Mouse (Mus musculus): ENCODE measurements around the gene Slc30a6. TPM values are rescaled to one million over a fixed set of nuclear protein-coding genes. Genes with fewer than 3 reads are reported as not detected.

The Slc30a6 gene
- polyA plus RNA-seq, 1 experiment, result 20.7 TPM

DNA sequence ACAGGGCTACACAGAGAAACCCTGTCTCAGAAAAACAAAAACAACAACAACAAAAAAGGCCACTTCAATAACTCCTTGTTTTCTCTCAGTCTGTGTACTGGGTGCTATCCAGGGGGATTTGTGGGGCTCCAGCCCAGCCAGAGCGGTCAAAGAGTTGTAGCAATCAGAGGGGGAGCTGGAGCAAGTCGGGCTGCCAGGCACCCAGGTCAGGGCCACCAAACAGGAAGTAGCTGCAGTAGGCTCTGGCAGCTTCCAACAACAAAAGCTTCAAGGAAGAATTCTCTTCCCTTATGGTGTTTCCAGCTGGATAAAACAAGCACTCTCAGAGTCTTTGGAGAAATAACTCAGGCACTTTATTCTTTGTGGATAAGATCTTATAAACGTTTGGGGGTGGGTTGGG lies 58.5 kb downstream of the Slc30a6 start:
- H3K27me3 ChIP-seq (ENCODE audit: control insufficient read depth, insufficient read depth, insufficient read length), result peaks cover 2% of the 10 kb centered on the region
- H3ac ChIP-seq (ENCODE audit: control insufficient read depth, insufficient read length), result no peak overlapping the region
- H3K36me3 ChIP-seq (ENCODE audit: control insufficient read depth, insufficient read depth), result no peaks in the 10 kb centered on the region
- H3K4me2 ChIP-seq (ENCODE audit: low read depth), result no peak overlapping the region
- H3K79me2 ChIP-seq (ENCODE audit: control insufficient read depth, insufficient read depth), result no peaks in the 10 kb centered on the region
- TF ChIP-seq CEBPB (IDR thresholded peaks at IDR 0.05; ENCODE audit: insufficient read depth, poor library complexity, severe bottlenecking), result no peak
- no peak for TF ChIP-seq POLR2AphosphoS2 (IDR thresholded peaks at IDR 0.05; ENCODE audit: insufficient read length, low read depth)
- TF ChIP-seq MYOD1 (IDR thresholded peaks at IDR 0.05; ENCODE audit: control insufficient read depth in 1 of 3, insufficient read length in 2 of 3, low read depth in 2 of 3), result no peak
- TF ChIP-seq TCF12 (IDR thresholded peaks at IDR 0.05; ENCODE audit: insufficient read depth, poor library complexity, severe bottlenecking), result no peak
- no peak overlapping the region for H3K4me3 ChIP-seq

DNA sequence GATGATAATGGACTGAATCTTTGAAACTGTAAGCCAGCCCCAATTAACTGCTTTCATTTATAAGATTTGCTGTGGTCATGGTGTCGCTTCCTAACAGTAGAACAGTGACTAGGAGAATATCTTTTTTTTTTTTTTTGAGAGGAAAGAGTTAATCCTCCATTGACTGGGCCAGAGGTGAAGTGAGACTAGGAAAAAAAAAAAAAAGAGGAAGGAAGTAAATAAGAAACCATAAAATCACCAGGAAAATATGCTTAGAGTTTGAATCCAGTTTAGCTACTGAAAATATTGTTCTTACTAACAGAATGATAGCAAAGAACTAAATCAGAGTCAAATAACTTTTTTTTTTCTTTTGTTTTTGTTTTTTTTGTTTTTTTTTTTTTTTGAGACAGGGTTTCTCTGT lies 59.3 kb downstream of the Slc30a6 start:
- Histone ChIP-seq H3K79me2 (ENCODE audit: control insufficient read depth, insufficient read depth) (no peaks in the 10 kb centered on the region), H3K4me2 (ENCODE audit: low read depth) (no peak overlapping the region), H3K4me3 (no peak overlapping the region), H3ac (ENCODE audit: control insufficient read depth, insufficient read length) (no peak overlapping the region), H3K36me3 (ENCODE audit: control insufficient read depth, insufficient read depth) (no peaks in the 10 kb centered on the region), H3K27me3 (ENCODE audit: control insufficient read depth, insufficient read depth, insufficient read length) (no peaks in the 10 kb centered on the region)
- TF ChIP-seq MYOG (IDR thresholded peaks at IDR 0.05; ENCODE audit: control insufficient read depth in 1 of 3, insufficient read depth in 1 of 3, insufficient read length in 2 of 3, low read depth in 2 of 3) (no peak), USF1 (IDR thresholded peaks at IDR 0.05; ENCODE audit: low read depth) (no peak), POLR2A (IDR thresholded peaks at IDR 0.05; ENCODE audit: insufficient read length, low read depth) (no peak), TCF12 (IDR thresholded peaks at IDR 0.05; ENCODE audit: insufficient read depth, poor library complexity, severe bottlenecking) (no peak), MAX (IDR thresholded peaks at IDR 0.05; ENCODE audit: low read depth) (no peak), REST (IDR thresholded peaks at IDR 0.05; ENCODE audit: insufficient read depth, insufficient read length) (no peak)

DNA sequence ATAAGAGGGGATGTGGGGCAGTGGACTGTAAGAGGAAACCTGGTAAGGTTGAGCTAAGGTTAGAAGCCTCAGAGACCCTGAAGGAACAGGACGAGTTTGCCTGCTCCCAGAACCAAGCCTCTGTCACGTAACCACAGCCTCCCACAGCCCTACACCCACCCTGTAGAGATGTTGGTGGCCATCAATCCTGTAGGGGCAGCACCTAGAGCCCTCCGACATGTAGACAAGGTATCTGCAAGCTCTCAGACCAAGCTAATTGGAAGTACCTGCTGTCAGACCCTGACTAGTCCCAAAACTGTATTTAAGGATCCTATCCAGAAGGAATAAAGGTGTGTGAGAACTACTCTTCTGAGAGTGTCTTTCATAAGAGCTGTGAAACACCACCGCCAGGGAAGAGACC lies 60.0 kb downstream of the Slc30a6 start:
- Histone ChIP-seq H3K4me2 (ENCODE audit: low read depth) (no peak overlapping the region), H3K4me3 (no peak overlapping the region), H3K27me3 (ENCODE audit: control insufficient read depth, insufficient read depth, insufficient read length) (no peaks in the 10 kb centered on the region), H3ac (ENCODE audit: control insufficient read depth, insufficient read length) (no peak overlapping the region), H3K79me2 (ENCODE audit: control insufficient read depth, insufficient read depth) (no peaks in the 10 kb centered on the region), H3K36me3 (ENCODE audit: control insufficient read depth, insufficient read depth) (no peaks in the 10 kb centered on the region)
- TF ChIP-seq MYOG (IDR thresholded peaks at IDR 0.05; ENCODE audit: control insufficient read depth in 1 of 3, insufficient read depth in 1 of 3, insufficient read length in 2 of 3, low read depth in 2 of 3) (no peak), E2F4 (IDR thresholded peaks at IDR 0.05; ENCODE audit: insufficient read depth) (no peak), REST (IDR thresholded peaks at IDR 0.05; ENCODE audit: insufficient read depth, insufficient read length) (no peak), MYOD1 (IDR thresholded peaks at IDR 0.05; ENCODE audit: control insufficient read depth in 1 of 3, insufficient read length in 2 of 3, low read depth in 2 of 3) (no peak), POLR2A (IDR thresholded peaks at IDR 0.05; ENCODE audit: insufficient read length, low read depth) (no peak), MAX (IDR thresholded peaks at IDR 0.05; ENCODE audit: low read depth) (no peak), SRF (IDR thresholded peaks at IDR 0.05; ENCODE audit: control insufficient read depth, insufficient read length, low read depth) (no peak), TCF12 (IDR thresholded peaks at IDR 0.05; ENCODE audit: insufficient read depth, poor library complexity, severe bottlenecking) (no peak), POLR2AphosphoS2 (IDR thresholded peaks at IDR 0.05; ENCODE audit: insufficient read length, low read depth) (no peak)

DNA sequence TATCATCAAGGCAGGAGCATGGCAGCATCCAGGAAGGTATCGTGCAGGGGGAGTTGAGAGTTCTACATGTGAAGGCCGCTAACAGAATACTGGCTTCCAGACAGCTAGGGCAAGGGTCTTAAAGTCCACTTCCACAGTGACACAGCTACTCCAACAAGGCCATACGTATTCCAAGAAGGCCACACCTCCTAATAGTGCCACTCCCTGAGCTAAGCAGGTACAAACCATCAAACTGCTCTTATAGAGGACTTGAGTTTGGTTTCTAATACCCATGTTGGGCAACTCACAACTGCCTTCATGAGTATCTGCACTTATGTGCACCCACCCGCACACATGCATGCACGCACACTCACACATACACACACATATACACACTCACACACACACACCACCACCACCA lies 61.4 kb downstream of the Slc30a6 start:
- H3ac ChIP-seq (ENCODE audit: control insufficient read depth, insufficient read length), result no peak overlapping the region
- no peak for TF ChIP-seq CEBPB (IDR thresholded peaks at IDR 0.05; ENCODE audit: insufficient read depth, poor library complexity, severe bottlenecking)
- no peak for TF ChIP-seq E2F4 (IDR thresholded peaks at IDR 0.05; ENCODE audit: insufficient read depth)
- no peak for TF ChIP-seq POLR2AphosphoS2 (IDR thresholded peaks at IDR 0.05; ENCODE audit: insufficient read length, low read depth)
- no peak for TF ChIP-seq TCF12 (IDR thresholded peaks at IDR 0.05; ENCODE audit: insufficient read depth, poor library complexity, severe bottlenecking)
- TF ChIP-seq TCF3 (IDR thresholded peaks at IDR 0.05; ENCODE audit: insufficient read length, low read depth), result no peak
- TF ChIP-seq USF1 (IDR thresholded peaks at IDR 0.05; ENCODE audit: low read depth), result no peak
- no peak for TF ChIP-seq SRF (IDR thresholded peaks at IDR 0.05; ENCODE audit: control insufficient read depth, insufficient read length, low read depth)
- no peak for TF ChIP-seq MAX (IDR thresholded peaks at IDR 0.05; ENCODE audit: low read depth)
- TF ChIP-seq MYOD1 (IDR thresholded peaks at IDR 0.05; ENCODE audit: control insufficient read depth in 1 of 3, insufficient read length in 2 of 3, low read depth in 2 of 3), result no peak
- no peak for TF ChIP-seq MYOG (IDR thresholded peaks at IDR 0.05; ENCODE audit: control insufficient read depth in 1 of 3, insufficient read depth in 1 of 3, insufficient read length in 2 of 3, low read depth in 2 of 3)
- no peak for TF ChIP-seq REST (IDR thresholded peaks at IDR 0.05; ENCODE audit: insufficient read depth, insufficient read length)
- no peak for TF ChIP-seq POLR2A (IDR thresholded peaks at IDR 0.05; ENCODE audit: insufficient read length, low read depth)
- no peaks in the 10 kb centered on the region for H3K79me2 ChIP-seq (ENCODE audit: control insufficient read depth, insufficient read depth)
- H3K36me3 ChIP-seq (ENCODE audit: control insufficient read depth, insufficient read depth), result no peaks in the 10 kb centered on the region
- no peaks in the 10 kb centered on the region for H3K27me3 ChIP-seq (ENCODE audit: control insufficient read depth, insufficient read depth, insufficient read length)
- H3K4me3 ChIP-seq, result no peak overlapping the region
- no peak overlapping the region for H3K4me2 ChIP-seq (ENCODE audit: low read depth)

DNA sequence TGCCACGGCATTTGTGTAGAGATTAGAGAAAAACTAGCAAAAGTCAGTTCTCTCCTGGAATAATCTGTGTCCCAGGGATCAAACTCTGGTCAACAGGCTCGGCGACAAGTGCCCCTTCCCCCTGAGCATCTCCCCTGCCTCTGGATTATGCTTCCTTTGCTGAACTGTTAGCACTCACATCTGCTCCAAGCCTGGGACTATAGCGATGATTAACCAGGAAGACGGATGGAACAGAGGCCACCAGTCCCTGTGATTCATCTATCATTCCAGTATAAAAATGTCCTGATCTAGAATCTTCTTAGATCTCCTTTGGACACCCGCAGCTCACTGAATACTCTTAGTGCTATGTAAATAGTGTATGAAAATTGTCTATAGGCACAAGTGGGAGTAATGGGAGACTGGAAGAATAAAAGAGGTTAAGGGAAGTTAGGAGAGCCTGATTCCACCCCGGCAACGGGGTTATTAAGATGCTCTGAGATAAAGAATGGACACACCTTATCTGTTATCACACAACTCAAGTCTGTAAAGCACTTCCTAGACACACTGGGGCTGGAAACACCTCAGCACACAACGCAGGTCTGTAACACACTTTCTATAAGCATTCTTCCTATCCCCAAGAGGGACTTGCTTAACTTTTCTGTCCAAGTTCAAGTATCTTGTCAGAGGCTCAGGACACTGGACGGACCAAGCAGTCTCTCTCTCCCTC lies 62.7 kb downstream of the Slc30a6 start:
- TF ChIP-seq POLR2A (IDR thresholded peaks at IDR 0.05; ENCODE audit: insufficient read length, low read depth) (no peak), MYOG (IDR thresholded peaks at IDR 0.05; ENCODE audit: control insufficient read depth in 1 of 3, insufficient read depth in 1 of 3, insufficient read length in 2 of 3, low read depth in 2 of 3) (no peak), SRF (IDR thresholded peaks at IDR 0.05; ENCODE audit: control insufficient read depth, insufficient read length, low read depth) (no peak), TCF12 (IDR thresholded peaks at IDR 0.05; ENCODE audit: insufficient read depth, poor library complexity, severe bottlenecking) (no peak), USF1 (IDR thresholded peaks at IDR 0.05; ENCODE audit: low read depth) (no peak), CEBPB (IDR thresholded peaks at IDR 0.05; ENCODE audit: insufficient read depth, poor library complexity, severe bottlenecking) (no peak), MAX (IDR thresholded peaks at IDR 0.05; ENCODE audit: low read depth) (no peak), POLR2AphosphoS2 (IDR thresholded peaks at IDR 0.05; ENCODE audit: insufficient read length, low read depth) (no peak), TCF3 (IDR thresholded peaks at IDR 0.05; ENCODE audit: insufficient read length, low read depth) (no peak), E2F4 (IDR thresholded peaks at IDR 0.05; ENCODE audit: insufficient read depth) (no peak), MYOD1 (IDR thresholded peaks at IDR 0.05; ENCODE audit: control insufficient read depth in 1 of 3, insufficient read length in 2 of 3, low read depth in 2 of 3) (no peak), REST (IDR thresholded peaks at IDR 0.05; ENCODE audit: insufficient read depth, insufficient read length) (no peak)
- Histone ChIP-seq H3K4me2 (ENCODE audit: low read depth) (no peak overlapping the region), H3ac (ENCODE audit: control insufficient read depth, insufficient read length) (no peak overlapping the region), H3K27me3 (ENCODE audit: control insufficient read depth, insufficient read depth, insufficient read length) (no peaks in the 10 kb centered on the region), H3K36me3 (ENCODE audit: control insufficient read depth, insufficient read depth) (no peaks in the 10 kb centered on the region), H3K4me3 (no peak overlapping the region), H3K79me2 (ENCODE audit: control insufficient read depth, insufficient read depth) (no peaks in the 10 kb centered on the region)
